In genomic region chr4:154294262-154294731, GRCm38 (mm10) we compare ENCODE assay signal across 15 mouse cellular contexts. TPM values are rescaled to one million over a fixed set of nuclear protein-coding genes. Genes with fewer than 3 reads are reported as not detected.
A peak's percentile ranks its signal among the peaks of the same experiment; 100 is the strongest.
DNase-seq lines count a peak whose midpoint lies in the region; ATAC-seq and TF ChIP-seq lines count a peak whose summit lies in the region.
"Had no signal": no experiment of that assay in that cellular context is flagged by ENCODE, and none has a peak within 500 bp of the region (broad histone marks: within the 10 kb centered on the region; RNA-seq: fewer than 3 reads in every experiment).

No protein-coding gene starts in this region.

- DNase-seq in lung, postnatal 0 days (ENCODE audit: low spot score), result peak; percentile 25
- no peak for DNase-seq in lung, adult 2 months
- DNase-seq in kidney, adult 11 months, result peak; percentile 94
- DNase-seq in kidney, postnatal 4 days, result peak; percentile 70 to 84
- no peak for DNase-seq in layer of hippocampus, postnatal 36 days
- DNase-seq in left cerebral cortex, adult 11 months (ENCODE audit: low spot score), result no peak
- DNase-seq: cerebellum, postnatal 10 days; forebrain, postnatal 0 days; right cerebral cortex, postnatal 14 days; thymus, postnatal 4 days had no signal

- 29% methylated on average over 8 of the region's 8 CpGs for WGBS in lung, postnatal 0 days
- 34% methylated on average over 8 of the region's 8 CpGs for WGBS in lung, adult 2 months
- WGBS in stomach, embryonic 16.5 days, result 30% methylated on average over 8 of the region's 8 CpGs

- TF ChIP-seq CTCF in lung, postnatal 0 days (IDR thresholded peaks at IDR 0.05), result peak; percentile 19
- TF ChIP-seq CTCF in lung, adult 2 months (IDR thresholded peaks at IDR 0.05; ENCODE audit: insufficient read depth, low read length), result no peak

- H3K9me3 ChIP-seq in lung, postnatal 0 days (ENCODE audit: low read length), result no peaks in the 10 kb centered on the region
- H3K9me3 ChIP-seq in stomach, embryonic 16.5 days (replicated peaks; ENCODE audit: control insufficient read depth, low read length), result no peaks in the 10 kb centered on the region

- no peak for TF ChIP-seq POLR2A in lung, adult 2 months (IDR thresholded peaks at IDR 0.05; ENCODE audit: borderline replicate concordance, extremely low read depth, low read depth, low read length)

- no peaks in the 10 kb centered on the region for H3K36me3 ChIP-seq in lung, postnatal 0 days (ENCODE audit: insufficient read depth, low read length)
- no peaks in the 10 kb centered on the region for H3K36me3 ChIP-seq in stomach, embryonic 16.5 days (ENCODE audit: control insufficient read depth, insufficient read depth, low read length)
- H3K36me3 ChIP-seq: G1E had no signal

- H3K4me1 ChIP-seq in lung, postnatal 0 days (ENCODE audit: insufficient read depth, low read depth, low read length), result no peaks in the 10 kb centered on the region; the same call in 1 of the 2 replicates
- peaks cover 6% of the 10 kb centered on the region; the same call in 1 of the 2 replicates for H3K4me1 ChIP-seq in lung, adult 2 months (ENCODE audit: control insufficient read depth, insufficient read depth, low read length)
- H3K4me1 ChIP-seq in stomach, embryonic 16.5 days (ENCODE audit: control insufficient read depth, insufficient read depth, low read length), result peaks cover 28% of the 10 kb centered on the region

- peak; percentile 23; the same call in 1 of the 2 replicates for ATAC-seq in lung, postnatal 0 days
- ATAC-seq in stomach, embryonic 16.5 days (ENCODE audit: insufficient read depth, low FRiP score), result peak; percentile 89
- ATAC-seq: forebrain, postnatal 0 days had no signal

- H3K9ac ChIP-seq in lung, postnatal 0 days (replicated peaks; ENCODE audit: low read depth), result no peak overlapping the region
- peak overlapping the region; percentile 58 for H3K9ac ChIP-seq in stomach, embryonic 16.5 days (ENCODE audit: low read length)
- H3K9ac ChIP-seq: forebrain, postnatal 0 days had no signal

- no peak for TF ChIP-seq EP300 in lung, postnatal 0 days (IDR thresholded peaks at IDR 0.05)

- no peaks in the 10 kb centered on the region for H3K27me3 ChIP-seq in lung, postnatal 0 days (replicated peaks; ENCODE audit: insufficient read depth, low read length)
- H3K27me3 ChIP-seq in stomach, embryonic 16.5 days (ENCODE audit: control insufficient read depth, insufficient read depth, low read length), result peaks cover under 1% of the 10 kb centered on the region; the same call in 1 of the 2 replicates

- H3K4me3 ChIP-seq in lung, postnatal 0 days (ENCODE audit: low read depth, low read length), result no peak overlapping the region
- H3K4me3 ChIP-seq in lung, adult 2 months (replicated peaks; ENCODE audit: extremely low read depth, low read depth, low read length), result no peak overlapping the region
- H3K4me3 ChIP-seq in stomach, embryonic 16.5 days (replicated peaks; ENCODE audit: low read length), result no peak overlapping the region

- H3K4me2 ChIP-seq in lung, postnatal 0 days (replicated peaks; ENCODE audit: low read depth, low read length), result no peak overlapping the region
- peak overlapping the region; percentile 27; the same call in 1 of the 2 replicates for H3K4me2 ChIP-seq in stomach, embryonic 16.5 days (ENCODE audit: low read depth, low read length)

- peak overlapping the region; percentile 26; the same call in 1 of the 2 replicates for H3K27ac ChIP-seq in lung, postnatal 0 days (ENCODE audit: low read length)
- H3K27ac ChIP-seq in stomach, embryonic 16.5 days (ENCODE audit: low read length), result peak overlapping the region; percentile 90

RNA-seq across cellular contexts. Expression of gene Arhgef16, which starts 7.2 kb away (rescaled TPM):
- 15.9 and 20.2 TPM in 2 replicates for polyA plus RNA-seq in lung, postnatal 0 days (2015; fragmentation: Nextera tagmentation; extraction: Ambion mirVana)
- 15.1 and 18.0 TPM in 2 replicates for polyA plus RNA-seq in lung, adult 2 months (2012; rRNA removed)
- polyA plus RNA-seq in stomach, embryonic 16.5 days (2015; fragmentation: Nextera tagmentation; extraction: Ambion mirVana), result 36.2 and 41.2 TPM in 2 replicates
- total RNA-seq in layer of hippocampus, postnatal 36 days (2021), result under 1 TPM; 0.33 to 0.72 TPM
- total RNA-seq: hematopoietic stem cell, adult 5-6 weeks; monocyte, adult 5-6 weeks had no signal
- polyA plus RNA-seq: G1E had no signal

RNA-seq across cellular contexts. Expression of gene B230104I21Rik, which starts 41.6 kb away (rescaled TPM):
- not detected in 2 replicates for polyA plus RNA-seq in lung, postnatal 0 days (2015; fragmentation: Nextera tagmentation; extraction: Ambion mirVana)
- not detected in 2 replicates for polyA plus RNA-seq in lung, adult 2 months (2012; rRNA removed)
- not detected in 2 replicates for polyA plus RNA-seq in stomach, embryonic 16.5 days (2015; fragmentation: Nextera tagmentation; extraction: Ambion mirVana)
- total RNA-seq in layer of hippocampus, postnatal 36 days (2021), result under 1 TPM in 1 of 2 experiments, not detected in 1; 0.46 TPM
- total RNA-seq: G1E; hematopoietic stem cell, adult 5-6 weeks; left cerebral cortex, postnatal 14 days; monocyte, adult 5-6 weeks had no signal
- polyA plus RNA-seq: forebrain, postnatal 0 days; G1E had no signal

Comparison
In these comparisons a context has a peak if more than half of its experiments do, and no peak if none do; other contexts are left out.
1. DNase-seq: peak in lung, postnatal 0 days (single experiment), kidney, adult 11 months (single experiment) and kidney, postnatal 4 days (2 of 2); none in lung, adult 2 months (single experiment), layer of hippocampus, postnatal 36 days (0 of 2) and left cerebral cortex, adult 11 months (single experiment).